Mouse (Mus musculus) CH12F3 (cell line): ENCODE measurements around the gene AC161166.1.
"Not testable (repeated sequence)": the region's sequence is repeated elsewhere in the genome, so short reads cannot be mapped to it uniquely, and the experiment has no call there.

Experiments used
- in situ Hi-C: fragments of 300-500 bp; cut with MboI; formaldehyde crosslinking; loops from 2 replicates; pipeline ENCODE4 v1.14.3; 2020; ENCODE audit warnings: low sequenced_read_pairs

AC161166.1 gene

GRCm38 (mm10) chr7:24528861-24529260, 16.6 kb upstream of the AC161166.1 start:
- in situ Hi-C loops = no loop called here

- in situ Hi-C loops = no loop called here
Measured at GRCm38 (mm10) chr7:24525686-24526420, 13.6 kb upstream of the AC161166.1 start.

DNA sequence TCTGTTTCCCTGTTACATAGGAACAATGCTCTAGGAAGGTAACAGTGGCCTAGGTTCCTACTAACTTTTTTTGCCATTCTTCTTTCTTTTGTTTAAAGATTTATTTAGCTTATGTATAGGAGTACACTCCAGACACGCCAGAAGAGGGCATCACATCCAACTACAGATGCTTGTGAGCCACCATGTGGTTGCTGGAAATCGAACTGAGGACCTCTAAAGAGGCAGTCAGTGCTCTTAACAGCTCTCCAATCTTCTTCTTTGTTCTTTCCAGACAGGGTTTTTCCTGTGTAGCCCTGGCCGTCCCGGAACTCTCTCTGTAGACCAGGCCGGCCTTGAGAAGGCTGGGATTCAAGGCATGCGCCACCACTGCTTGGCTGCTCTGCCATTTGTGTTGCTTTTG, 12.7 kb upstream of the AC161166.1 start:
- in situ Hi-C loops = no loop called here

GRCm38 (mm10) chr7:24523723-24524122, 11.5 kb upstream of the AC161166.1 start:
- in situ Hi-C loops = no loop called here

GRCm38 (mm10) chr7:24522805-24523204, 10.6 kb upstream of the AC161166.1 start:
- in situ Hi-C loops = no loop called here

- in situ Hi-C loops = not testable (repeated sequence)
Measured at GRCm38 (mm10) chr7:24520054-24520453, 7.8 kb upstream of the AC161166.1 start.

DNA sequence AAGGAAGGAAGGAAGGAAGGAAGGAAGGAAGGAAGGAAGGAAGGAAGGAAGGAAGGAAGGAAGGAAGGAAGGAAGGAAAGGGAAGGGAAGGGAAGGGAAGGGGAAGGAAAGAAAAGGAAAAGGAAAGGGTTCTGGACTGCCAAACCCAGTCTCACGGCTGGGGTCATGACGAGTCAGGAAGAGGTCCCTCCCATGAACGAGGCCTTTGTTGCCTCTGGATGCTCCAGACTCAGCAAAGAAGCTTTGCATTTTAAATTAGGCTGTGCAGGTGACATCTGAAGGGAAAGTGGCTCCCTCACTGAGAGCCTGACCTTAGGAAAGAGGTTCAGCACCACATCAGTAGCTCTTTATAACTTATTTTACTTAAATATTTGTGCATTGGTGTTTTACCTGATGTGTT, 6.9 kb upstream of the AC161166.1 start:
- in situ Hi-C loops = no loop called here

DNA sequence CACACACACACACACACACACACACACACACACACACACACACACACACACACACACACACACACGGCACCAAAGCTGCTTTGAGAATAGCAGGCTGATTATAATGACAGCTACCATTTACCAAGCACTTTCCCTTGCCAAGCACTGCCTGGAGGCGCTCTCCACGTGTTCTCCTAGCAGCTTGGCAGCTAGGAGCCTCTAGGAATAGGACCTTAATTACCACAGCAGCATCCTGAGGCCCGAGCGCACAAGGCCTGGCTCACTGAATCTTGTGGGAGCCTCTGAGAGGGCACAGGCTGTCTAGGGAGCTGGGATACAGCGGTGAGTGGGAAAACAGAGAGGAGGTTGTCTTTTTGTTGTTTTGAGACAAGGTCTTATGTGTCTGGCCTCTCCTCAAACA, 5.4 kb upstream of the AC161166.1 start:
- in situ Hi-C loops = no loop called here

- in situ Hi-C loops = no loop called here
Measured at GRCm38 (mm10) chr7:24517077-24517476, 4.8 kb upstream of the AC161166.1 start.

- in situ Hi-C loops = not testable (repeated sequence)
Measured at GRCm38 (mm10) chr7:24516319-24516718, 4.1 kb upstream of the AC161166.1 start.

DNA sequence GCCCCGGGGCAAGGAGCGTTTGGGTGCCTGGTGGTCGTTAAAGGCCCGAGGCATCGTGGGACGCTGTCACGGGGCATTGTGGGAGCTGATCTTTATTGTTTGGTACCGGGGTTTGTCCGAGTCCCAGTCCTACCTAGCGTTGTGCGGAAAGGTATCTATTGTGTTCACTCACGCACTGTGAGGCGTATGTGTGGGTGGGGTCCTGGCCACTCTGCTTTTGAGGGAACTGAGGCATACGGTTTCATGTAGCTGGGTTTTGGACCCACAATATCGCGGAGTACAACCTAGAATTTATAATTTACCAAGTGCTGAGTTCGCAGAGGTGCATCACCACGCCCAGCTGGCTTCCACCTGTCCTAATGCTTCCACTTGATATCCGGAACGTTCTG, 4.5 kb downstream of the AC161166.1 start:
- in situ Hi-C loops = no loop called here

DNA sequence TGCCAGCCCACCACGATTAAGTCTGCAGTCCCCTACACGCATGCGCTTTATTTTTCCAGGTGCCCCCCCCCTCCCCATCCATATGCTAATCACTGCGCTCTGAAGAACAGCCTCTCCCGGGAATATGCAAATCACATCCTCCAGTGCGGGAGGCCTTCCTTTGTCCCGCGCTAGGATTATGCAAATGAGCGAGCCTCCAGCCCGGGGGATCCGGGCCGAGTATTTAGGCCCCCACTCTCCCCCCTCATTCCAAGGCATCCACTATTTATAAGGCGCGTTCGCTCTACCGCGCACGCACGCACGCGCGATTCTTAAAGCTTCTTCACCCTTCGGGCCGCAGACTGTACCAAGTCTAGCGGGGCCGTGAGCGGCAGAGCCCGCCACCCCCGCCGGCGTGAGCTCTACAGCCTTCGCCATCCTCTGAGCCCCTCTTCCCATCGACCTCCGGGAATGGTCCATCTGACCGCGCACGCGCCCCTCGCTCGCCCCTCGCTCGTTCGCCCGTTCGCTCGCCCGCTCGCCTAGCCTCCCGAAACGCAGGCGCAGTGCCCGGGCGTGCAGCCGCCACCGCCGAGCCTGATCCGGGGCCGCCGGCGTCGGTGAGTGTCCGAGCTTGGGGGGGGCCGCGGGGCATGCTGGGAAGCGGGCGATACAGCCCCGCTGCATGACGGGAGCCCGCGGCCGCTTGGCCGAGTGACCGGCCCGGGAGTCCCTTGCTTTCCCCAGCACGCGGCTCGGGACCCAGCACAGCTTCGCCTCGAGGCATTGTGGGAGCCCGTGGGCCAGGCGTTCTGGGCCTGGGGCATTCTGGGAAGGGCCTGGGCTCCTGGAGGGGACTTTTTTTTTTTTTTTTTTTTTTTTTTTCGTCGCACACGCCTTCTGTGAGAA, 5.2 kb downstream of the AC161166.1 start, which contains the start of gene Zfp428:
TSS of gene Zfp428 (plus strand) at position 169 of the 888 bp plus-strand sequence.
- in situ Hi-C loops = no loop called here

GRCm38 (mm10) chr7:24506476-24506837, 5.8 kb downstream of the AC161166.1 start:
- in situ Hi-C loops = no loop called here

DNA sequence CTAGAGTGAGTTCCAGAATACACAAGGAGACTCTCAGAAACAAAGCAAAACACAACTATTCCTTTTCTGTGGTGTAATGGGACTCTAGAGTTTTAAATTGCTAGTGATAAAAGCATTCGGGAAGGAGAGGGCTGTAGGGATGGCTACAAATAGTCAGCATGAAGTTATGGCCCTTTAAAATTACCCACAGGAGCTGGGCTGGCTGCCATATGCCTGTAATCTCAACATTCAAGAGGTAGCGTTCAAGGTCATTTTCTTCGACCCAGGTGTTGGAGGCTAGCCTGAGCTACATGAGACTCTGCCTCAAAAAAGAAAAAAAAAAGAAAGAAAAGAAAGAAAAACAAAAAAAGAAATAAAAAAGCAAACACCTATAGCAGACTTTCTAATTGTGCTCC, 6.2 kb downstream of the AC161166.1 start:
- in situ Hi-C loops = no loop called here

DNA sequence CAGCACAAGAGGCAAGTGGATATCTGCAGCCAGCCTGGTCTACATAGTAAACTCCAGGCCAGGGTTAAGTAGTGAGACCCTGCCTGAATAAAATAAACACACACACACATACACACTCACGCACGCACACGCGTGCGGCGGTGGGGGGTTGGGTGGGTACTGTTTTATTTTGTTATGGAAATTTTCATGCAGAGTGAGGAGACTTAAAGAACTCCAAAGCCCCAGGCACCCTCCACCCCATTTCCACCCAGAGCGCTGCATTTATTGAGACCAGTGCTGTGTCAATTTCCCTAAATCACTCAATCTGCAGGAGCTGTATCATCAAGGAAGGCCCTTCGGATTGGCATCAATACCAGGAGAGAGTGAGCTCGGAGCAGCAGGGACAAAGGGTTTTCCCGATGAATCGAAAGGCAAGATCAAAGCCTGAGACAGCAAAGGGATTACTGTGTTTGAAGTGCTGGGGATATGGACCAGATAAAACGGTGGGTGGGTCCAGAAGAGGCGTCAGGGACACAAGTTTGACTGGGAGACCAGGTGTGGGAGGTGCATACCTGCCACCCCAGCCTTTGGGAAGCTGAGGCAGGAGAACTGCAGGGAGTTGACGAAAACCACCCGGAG, 6.7 kb downstream of the AC161166.1 start:
- in situ Hi-C loops = no loop called here

DNA sequence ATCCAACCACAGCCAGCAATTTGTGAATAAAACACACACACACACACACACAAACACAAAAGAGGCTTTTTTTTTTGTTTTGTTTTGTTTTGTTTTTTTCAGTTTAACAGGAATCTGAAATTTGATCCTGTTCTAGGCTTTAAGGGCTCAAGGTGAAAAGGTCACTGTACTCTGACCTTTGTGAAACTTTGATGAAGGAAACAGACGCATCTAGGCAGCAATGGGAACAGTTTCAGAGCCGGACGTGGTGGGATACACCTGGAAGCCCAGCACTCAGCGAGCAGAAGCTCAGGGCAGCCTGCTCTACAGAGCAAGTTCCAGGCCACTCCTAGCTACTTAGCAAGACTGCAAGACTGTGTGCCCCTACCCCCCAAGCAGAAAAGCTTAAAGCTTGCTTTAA, 7.4 kb downstream of the AC161166.1 start:
- in situ Hi-C loops = no loop called here

- in situ Hi-C loops = no loop called here
Measured at GRCm38 (mm10) chr7:24504004-24504403, 8.3 kb downstream of the AC161166.1 start.

DNA sequence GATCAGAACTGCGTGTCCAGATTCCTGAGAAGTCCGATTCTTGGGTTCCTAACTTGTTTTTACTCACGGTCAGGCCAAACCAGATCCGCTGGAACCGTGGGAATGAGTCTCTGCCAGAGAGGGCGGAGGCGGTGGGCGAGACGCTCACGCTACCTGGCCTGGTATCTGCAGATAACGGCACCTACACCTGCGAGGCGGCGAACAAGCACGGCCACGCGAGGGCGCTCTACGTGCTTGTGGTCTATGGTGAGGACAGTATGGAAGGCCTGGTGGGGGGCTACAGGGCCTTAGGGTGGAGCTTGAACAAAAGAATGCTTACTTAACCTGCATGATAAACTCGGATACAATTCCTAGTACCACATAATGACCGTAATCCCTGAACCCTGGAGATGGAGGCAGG, 10.8 kb downstream of the AC161166.1 start:
- in situ Hi-C loops = no loop called here

DNA sequence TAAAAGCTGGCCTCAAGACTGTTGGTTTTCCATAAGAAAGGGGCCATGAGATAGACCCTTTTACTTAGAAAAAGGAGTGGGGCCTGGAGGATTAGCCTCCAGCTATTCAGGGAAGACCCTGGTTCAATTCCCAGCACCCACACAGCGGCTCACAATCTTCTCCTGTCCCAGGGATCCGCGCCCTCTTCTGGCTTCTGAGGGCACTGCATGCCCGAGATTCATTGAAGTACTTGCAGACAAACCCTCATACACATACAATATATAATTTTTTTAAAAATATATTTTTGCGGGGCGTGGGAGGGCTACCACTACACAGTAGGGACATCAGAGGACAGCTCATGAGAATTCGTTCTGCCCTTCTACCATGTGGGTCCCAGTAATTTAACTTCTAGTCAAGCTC, 11.3 kb downstream of the AC161166.1 start:
- in situ Hi-C loops = no loop called here

GRCm38 (mm10) chr7:24499856-24500577, 12.2 kb downstream of the AC161166.1 start:
- in situ Hi-C loops = no loop called here

- in situ Hi-C loops = no loop called here
Measured at GRCm38 (mm10) chr7:24488303-24488702, 24.0 kb downstream of the AC161166.1 start.
